Mouse (Mus musculus) splenic B cell, adult 2 months (primary cell): ENCODE results near the gene Gm9918.

Source experiments
- DNase-seq: peaks from one replicate; pipeline ENCODE4 v3.0.0-alpha.2; 2011; ENCODE audit warnings: low read depth, low spot score
- H3K27me3 ChIP-seq: 2 replicates; pipeline ENCODE4 v1.6.1; 2012; ENCODE audit warnings: mild to moderate bottlenecking, low read length, moderate library complexity, mixed read lengths; ENCODE audit not compliant: control insufficient read depth, poor library complexity, insufficient read depth, severe bottlenecking
- H3K36me3 ChIP-seq: 2 replicates; pipeline ENCODE4 v1.6.1; 2012; ENCODE audit warnings: mild to moderate bottlenecking, low read length, moderate library complexity, mixed read lengths; ENCODE audit not compliant: control insufficient read depth, poor library complexity, insufficient read depth, severe bottlenecking

Gm9918 gene

GRCm38 (mm10) chr15:102279783-102280520 is 9.6 kb downstream of the Gm9918 start:
- Histone ChIP-seq H3K36me3 (peaks cover 3% of the 10 kb centered on the region; the same call in 1 of the 2 replicates), H3K27me3 (no peaks in the 10 kb centered on the region)
- no peak for DNase-seq

- no peak for DNase-seq
- peaks cover 3% of the 10 kb centered on the region; the same call in 1 of the 2 replicates for H3K36me3 ChIP-seq
Measured at GRCm38 (mm10) chr15:102280623-102281022, 10.3 kb downstream of the Gm9918 start.

GRCm38 (mm10) chr15:102282463-102283292 is 12.3 kb downstream of the Gm9918 start:
- Histone ChIP-seq H3K27me3 (no peaks in the 10 kb centered on the region), H3K36me3 (peaks cover 3% of the 10 kb centered on the region; the same call in 1 of the 2 replicates)
- DNase-seq, result no peak

More at GRCm38 (mm10) chr15:102280623-102281022, 10.3 kb downstream of the Gm9918 start:
- no peaks in the 10 kb centered on the region for H3K27me3 ChIP-seq

GRCm38 (mm10) chr15:102283648-102284047 is 13.3 kb downstream of the Gm9918 start:
- Histone ChIP-seq H3K36me3 (peaks cover 3% of the 10 kb centered on the region; the same call in 1 of the 2 replicates), H3K27me3 (no peaks in the 10 kb centered on the region)

GRCm38 (mm10) chr15:102287395-102287794 is 17.0 kb downstream of the Gm9918 start:
- DNase-seq, result peak; percentile 81
- Histone ChIP-seq H3K27me3 (no peaks in the 10 kb centered on the region), H3K36me3 (no peaks in the 10 kb centered on the region)

More at GRCm38 (mm10) chr15:102283648-102284047, 13.3 kb downstream of the Gm9918 start:
- no peak for DNase-seq

GRCm38 (mm10) chr15:102295633-102296367 is 25.4 kb downstream of the Gm9918 start, which contains the start of gene Espl1:
Gene Espl1 (plus strand): TSS chr15:102296266.
- H3K27me3 ChIP-seq, result no peaks in the 10 kb centered on the region
- no peaks in the 10 kb centered on the region for H3K36me3 ChIP-seq
- DNase-seq, result peak; percentile 94

GRCm38 (mm10) chr15:102296368-102297006 is 26.1 kb downstream of the Gm9918 start:
- no peaks in the 10 kb centered on the region for H3K27me3 ChIP-seq
- H3K36me3 ChIP-seq, result no peaks in the 10 kb centered on the region
- DNase-seq, result no peak

- no peaks in the 10 kb centered on the region for H3K27me3 ChIP-seq
- no peaks in the 10 kb centered on the region for H3K36me3 ChIP-seq
- DNase-seq, result no peak
Measured at GRCm38 (mm10) chr15:102302542-102302941, 32.2 kb downstream of the Gm9918 start.

GRCm38 (mm10) chr15:102308717-102309116 is 38.4 kb downstream of the Gm9918 start:
- DNase-seq, result no peak
- Histone ChIP-seq H3K27me3 (no peaks in the 10 kb centered on the region), H3K36me3 (no peaks in the 10 kb centered on the region)

GRCm38 (mm10) chr15:102310074-102310845 is 39.9 kb downstream of the Gm9918 start:
- H3K36me3 ChIP-seq, result no peaks in the 10 kb centered on the region
- no peak for DNase-seq
- no peaks in the 10 kb centered on the region for H3K27me3 ChIP-seq

GRCm38 (mm10) chr15:102311489-102311888 is 41.1 kb downstream of the Gm9918 start:
- H3K36me3 ChIP-seq, result no peaks in the 10 kb centered on the region
- DNase-seq, result peak; percentile 39
- no peaks in the 10 kb centered on the region for H3K27me3 ChIP-seq

GRCm38 (mm10) chr15:102315292-102315691 is 44.9 kb downstream of the Gm9918 start:
- H3K36me3 ChIP-seq, result no peaks in the 10 kb centered on the region
- no peaks in the 10 kb centered on the region for H3K27me3 ChIP-seq
- no peak for DNase-seq

- H3K36me3 ChIP-seq, result no peaks in the 10 kb centered on the region
- peak; percentile 85 for DNase-seq
Measured at GRCm38 (mm10) chr15:102316263-102316662, 45.9 kb downstream of the Gm9918 start.

More at GRCm38 (mm10) chr15:102316263-102316662, 45.9 kb downstream of the Gm9918 start:
- no peaks in the 10 kb centered on the region for H3K27me3 ChIP-seq
